Mouse (Mus musculus) midbrain, embryonic 10.5 days (tissue): ENCODE measurements around the gene Fam217b. TPM values are rescaled to one million over a fixed set of nuclear protein-coding genes. Genes with fewer than 3 reads are reported as not detected.

Experiments
- DNase-seq: peaks from one replicate; pipeline ENCODE4 v3.0.0-alpha.2; 2017; ENCODE audit warnings: low spot score
- H3K27ac ChIP-seq: fragments of 300-500 bp; sonication (generic); replicated peaks from 2 replicates; pipeline ENCODE4 v1.5.1; 2016; ENCODE audit warnings: mild to moderate bottlenecking
- H3K27me3 ChIP-seq: fragments of 300-500 bp; sonication (generic); 2 replicates; pipeline ENCODE4 v1.6.1; 2016; ENCODE audit warnings: low read depth, mild to moderate bottlenecking; ENCODE audit not compliant: poor library complexity, severe bottlenecking
- H3K36me3 ChIP-seq: fragments of 300-500 bp; sonication (generic); 2 replicates; pipeline ENCODE4 v1.6.1; 2016; ENCODE audit warnings: mild to moderate bottlenecking, moderate library complexity
- H3K4me1 ChIP-seq: fragments of 300-500 bp; sonication (generic); 2 replicates; pipeline ENCODE4 v1.6.1; 2016
- H3K4me3 ChIP-seq: fragments of 300-500 bp; sonication (generic); 2 replicates; pipeline ENCODE4 v1.5.1; 2016; ENCODE audit warnings: mild to moderate bottlenecking, moderate library complexity
- H3K9me3 ChIP-seq: fragments of 300-500 bp; sonication (generic); replicated peaks from 2 replicates; pipeline ENCODE4 v1.6.1; 2016; ENCODE audit warnings: mild to moderate bottlenecking
- WGBS: fragments of 180-500 bp; shearing (Covaris S2); methylation state at CpG from one replicate; pipeline ENCODE4 v1.1.7; 2016; 5-methylcytosine and 5-hydroxymethylcytosine counted together
- polyA plus RNA-seq: library from polyadenylated mRNA; unstranded; fragments of >200 nt; fragmentation: Nextera tagmentation; extraction: Ambion mirVana; gene quantifications from 2 replicates; pipeline ENCODE4 v1.2.1, GENCODE M21; 2016

Fam217b gene
- polyA plus RNA-seq, 1 experiment from 2014 or later = 1.6 TPM

DNA sequence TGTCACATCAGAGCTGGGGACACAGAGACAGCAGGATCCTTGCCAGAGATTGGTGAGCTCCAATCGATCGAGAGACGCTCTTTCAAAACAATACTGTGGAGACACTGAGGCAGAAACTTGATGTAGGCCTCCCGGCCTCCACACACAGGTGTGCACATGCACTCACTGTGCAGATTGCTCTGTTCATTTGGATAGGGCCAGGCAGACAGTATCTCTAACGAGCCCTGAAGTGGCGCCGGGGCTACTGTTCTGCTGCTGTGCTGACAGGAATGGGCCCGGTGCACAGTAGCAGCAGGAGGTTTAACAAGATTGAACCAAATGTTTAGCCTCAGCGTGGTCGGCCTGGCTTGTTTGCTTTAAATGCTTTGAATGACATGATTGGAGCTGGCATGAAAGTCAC lies 36.6 kb downstream of the Fam217b start:
- DNase-seq = no peak
- H3K36me3 ChIP-seq = no peaks in the 10 kb centered on the region
- 0 out of 2 replicates have a peak, but pooled peaks cover 5% of the 10 kb centered on the region for H3K4me1 ChIP-seq
- H3K27ac ChIP-seq = no peak overlapping the region
- H3K27me3 ChIP-seq = no peaks in the 10 kb centered on the region
- no peaks in the 10 kb centered on the region for H3K9me3 ChIP-seq
- H3K4me3 ChIP-seq = no peak overlapping the region
- WGBS = 69% methylated on average over 10 of the region's 10 CpGs

DNA sequence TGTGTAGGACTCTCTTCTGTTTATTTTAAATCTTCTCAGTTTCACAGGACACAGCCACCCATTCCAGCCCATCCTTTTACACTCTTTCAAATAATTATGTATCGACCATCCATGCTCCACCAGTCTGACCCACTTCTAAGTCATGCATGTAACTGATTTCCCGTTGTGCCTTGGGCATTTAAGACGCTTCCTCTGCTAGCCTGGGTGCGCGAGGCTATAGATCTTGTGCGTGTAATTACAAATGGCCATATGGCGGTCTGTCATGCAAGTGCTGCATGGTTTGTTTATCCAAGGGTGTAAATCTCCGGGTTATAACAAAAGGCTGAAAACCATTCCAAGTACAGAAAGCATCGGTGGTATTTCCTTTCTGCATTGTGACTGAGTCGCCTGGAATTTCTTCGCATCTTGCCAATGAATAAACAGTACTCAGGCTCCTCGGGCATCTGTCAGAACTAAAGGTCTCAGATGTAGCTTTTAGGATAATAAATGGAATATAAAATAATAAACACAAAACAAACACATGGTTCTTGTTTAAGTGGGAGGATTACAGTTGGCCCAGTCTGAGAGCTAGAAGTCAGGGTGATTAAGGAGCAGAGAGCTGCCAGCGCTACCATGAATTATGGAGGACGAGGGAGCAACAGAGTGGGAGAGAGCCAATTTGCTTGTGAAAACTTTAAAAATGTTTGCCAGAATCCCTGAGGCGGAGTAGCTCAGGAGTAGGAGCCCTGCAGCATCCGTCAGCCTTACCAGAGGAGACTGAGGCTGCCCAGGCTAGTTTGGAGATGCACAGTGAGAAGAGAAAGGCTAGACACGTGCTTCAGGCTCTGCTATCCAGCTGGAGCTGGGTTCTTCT lies 40.6 kb downstream of the Fam217b start:
- no peak overlapping the region for H3K4me3 ChIP-seq
- H3K4me1 ChIP-seq = 0 out of 2 replicates have a peak, but pooled peaks cover 5% of the 10 kb centered on the region
- no peak overlapping the region for H3K27ac ChIP-seq
- no peaks in the 10 kb centered on the region for H3K9me3 ChIP-seq
- no peaks in the 10 kb centered on the region for H3K27me3 ChIP-seq
- no peaks in the 10 kb centered on the region for H3K36me3 ChIP-seq
- no peak for DNase-seq
- WGBS = 70% methylated on average over 17 of the region's 17 CpGs

DNA sequence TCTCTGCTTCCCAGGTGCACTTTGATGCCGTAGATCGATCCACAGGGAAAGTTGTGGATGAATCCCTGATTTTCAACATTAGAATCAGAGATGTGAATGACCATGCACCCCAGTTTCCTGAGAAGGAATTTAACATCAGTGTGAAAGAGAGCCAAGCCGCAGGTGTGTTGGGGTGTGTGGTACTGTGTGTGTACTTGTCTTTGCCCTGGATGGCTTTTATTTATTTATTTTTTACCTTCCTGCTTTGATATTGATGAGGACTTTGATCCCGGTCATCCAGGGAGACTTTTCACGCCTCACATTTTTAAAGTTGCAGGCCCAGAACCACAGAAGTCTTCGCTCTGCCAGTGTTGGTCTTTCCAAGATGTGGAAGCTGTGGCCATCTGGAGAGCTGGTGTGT lies 43.1 kb downstream of the Fam217b start:
- H3K4me1 ChIP-seq = 0 out of 2 replicates have a peak, but pooled peaks cover 5% of the 10 kb centered on the region
- no peak overlapping the region for H3K27ac ChIP-seq
- H3K4me3 ChIP-seq = no peak overlapping the region
- H3K36me3 ChIP-seq = no peaks in the 10 kb centered on the region
- 89% methylated on average over 6 of the region's 6 CpGs for WGBS
- H3K27me3 ChIP-seq = no peaks in the 10 kb centered on the region
- H3K9me3 ChIP-seq = no peaks in the 10 kb centered on the region
- no peak for DNase-seq

DNA sequence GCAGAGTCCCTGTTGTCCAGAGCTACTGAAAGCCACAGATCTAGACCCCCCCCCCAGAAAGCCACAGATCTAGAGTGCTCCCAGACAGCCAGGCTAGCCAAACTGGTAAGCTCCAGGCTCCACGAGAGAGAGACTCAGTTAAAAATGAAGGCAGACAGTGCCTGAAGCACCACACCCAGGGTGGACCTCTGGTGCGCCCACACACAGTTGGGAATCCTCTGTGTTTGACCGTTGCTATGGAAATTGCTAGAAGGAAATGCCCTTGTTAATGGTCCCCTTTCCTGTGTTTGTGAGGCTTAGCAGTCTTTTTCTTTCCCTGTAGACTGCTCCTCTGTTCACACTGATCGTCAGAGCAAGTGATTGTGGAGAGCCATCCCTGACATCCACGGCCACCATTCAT lies 46.0 kb downstream of the Fam217b start:
- no peaks in the 10 kb centered on the region for H3K9me3 ChIP-seq
- H3K27ac ChIP-seq = no peak overlapping the region
- no peak overlapping the region for H3K4me3 ChIP-seq
- DNase-seq = no peak
- no peaks in the 10 kb centered on the region for H3K27me3 ChIP-seq
- H3K4me1 ChIP-seq = 0 out of 2 replicates have a peak, but pooled peaks cover 2% of the 10 kb centered on the region
- H3K36me3 ChIP-seq = no peaks in the 10 kb centered on the region
- 70% methylated on average over 5 of the region's 5 CpGs for WGBS

DNA sequence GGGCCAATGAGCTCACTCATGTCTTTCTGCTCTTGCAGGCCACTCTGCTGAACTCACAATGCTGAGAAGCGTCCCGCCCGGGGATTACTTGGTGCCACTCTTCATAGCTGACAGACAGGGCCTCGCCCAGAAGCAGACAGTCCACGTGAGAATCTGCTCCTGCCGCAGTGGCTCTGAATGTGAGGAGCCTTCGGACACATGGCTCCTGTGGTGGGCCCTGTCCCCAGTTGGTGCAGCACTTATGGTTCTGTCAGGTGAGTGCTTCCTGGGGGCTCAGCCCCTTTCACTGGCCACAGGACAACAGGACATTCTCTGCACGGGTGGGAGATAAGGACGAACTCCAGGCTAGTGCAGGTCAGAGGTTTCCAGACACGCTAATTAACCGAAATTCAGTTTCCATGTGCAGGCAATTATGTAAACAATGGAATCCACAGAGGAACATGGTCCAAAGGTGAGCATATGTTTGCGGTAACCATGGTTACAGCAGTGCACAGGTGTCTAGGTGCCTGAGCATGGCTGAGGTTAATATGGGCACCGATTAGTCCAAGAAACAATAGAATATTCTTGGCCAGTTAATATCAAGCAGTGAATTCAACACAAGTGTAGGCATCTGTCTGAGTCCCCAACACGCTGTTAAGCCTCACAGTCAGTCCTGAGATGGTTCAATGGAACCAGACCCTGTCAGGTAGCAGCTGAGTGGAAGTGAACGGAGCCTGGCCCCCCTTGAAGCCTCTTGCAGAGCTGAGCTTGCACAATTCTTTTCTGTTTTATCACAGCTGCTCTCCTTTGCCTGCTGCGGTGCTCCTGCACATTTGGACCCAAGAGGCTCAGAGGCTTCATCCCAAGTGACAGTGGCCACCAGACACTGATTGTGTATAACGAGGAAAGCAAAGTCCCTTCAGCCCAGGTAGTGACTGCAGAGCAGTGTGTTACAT lies 57.5 kb downstream of the Fam217b start:
- WGBS = 84% methylated on average over 17 of the region's 17 CpGs
- H3K27ac ChIP-seq = no peak overlapping the region
- no peaks in the 10 kb centered on the region for H3K36me3 ChIP-seq
- no peak for DNase-seq
- H3K4me1 ChIP-seq = no peaks in the 10 kb centered on the region
- H3K27me3 ChIP-seq = no peaks in the 10 kb centered on the region
- no peaks in the 10 kb centered on the region for H3K9me3 ChIP-seq
- H3K4me3 ChIP-seq = no peak overlapping the region

DNA sequence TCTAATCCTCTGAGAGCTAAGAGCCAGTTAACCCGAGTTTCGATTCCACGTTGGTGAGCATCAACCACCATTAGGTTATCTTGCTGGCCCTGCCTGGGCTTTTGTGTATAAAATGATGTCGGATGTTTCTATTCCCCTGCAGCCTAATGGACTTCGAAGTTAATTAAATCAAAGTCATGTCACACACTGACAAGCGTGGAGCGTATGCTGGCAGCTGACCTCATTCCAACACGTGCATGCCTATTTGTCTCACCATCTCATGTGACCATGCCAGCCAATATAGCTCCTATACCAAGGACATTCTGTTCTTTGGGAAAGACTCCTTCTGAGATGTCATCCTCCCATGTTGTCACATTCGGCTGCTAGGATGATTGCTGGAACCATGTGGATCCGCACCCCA lies 59.6 kb downstream of the Fam217b start:
- H3K27ac ChIP-seq = no peak overlapping the region
- no peaks in the 10 kb centered on the region for H3K4me1 ChIP-seq
- no peak for DNase-seq
- H3K36me3 ChIP-seq = no peaks in the 10 kb centered on the region
- H3K4me3 ChIP-seq = no peak overlapping the region
- no peaks in the 10 kb centered on the region for H3K27me3 ChIP-seq
- WGBS = 89% methylated on average over 10 of the region's 10 CpGs
- H3K9me3 ChIP-seq = no peaks in the 10 kb centered on the region

Other genes starting within 250 kb of the Fam217b start
- gene Sycp2, start 6.8 kb upstream of the Fam217b start, polyA plus RNA-seq = 0.02 and 0.04 TPM in 2 replicates
- 0.56 and 0.70 TPM in 2 replicates for gene Ppp1r3d, start 52 bp upstream of the Fam217b start, polyA plus RNA-seq
- 0.04 and 0.14 TPM in 2 replicates for gene Cdh26, start 16.0 kb downstream of the Fam217b start, polyA plus RNA-seq